Comparison of ENCODE assay signal across 21 mouse cellular contexts in genomic region chr5:49349541-49349940, GRCm38 (mm10).
DNase-seq lines count a peak whose midpoint lies in the region; ATAC-seq and TF ChIP-seq lines count a peak whose summit lies in the region.
"Had no signal": no experiment of that assay in that cellular context is flagged by ENCODE, and none has a peak within 500 bp of the region (broad histone marks: within the 10 kb centered on the region; RNA-seq: fewer than 3 reads in every experiment).

No protein-coding gene starts in this region.

- peak; percentile 36 for ATAC-seq in forebrain, postnatal 0 days
- no peak for ATAC-seq in forebrain, embryonic 12.5 days (ENCODE audit: low FRiP score)
- no peak for ATAC-seq in intestine, embryonic 14.5 days (replicated peaks; ENCODE audit: low FRiP score, low TSS enrichment, low read depth)
- ATAC-seq in intestine, embryonic 16.5 days: no peak

- no peaks in the 10 kb centered on the region for H3K4me1 ChIP-seq in forebrain, postnatal 0 days (ENCODE audit: insufficient read depth)
- no peaks in the 10 kb centered on the region for H3K4me1 ChIP-seq in forebrain, embryonic 12.5 days
- H3K4me1 ChIP-seq in intestine, embryonic 14.5 days (replicated peaks; ENCODE audit: control insufficient read depth, insufficient read depth, low read length): peaks cover 8% of the 10 kb centered on the region; the same call in 1 of the 2 replicates
- H3K4me1 ChIP-seq in intestine, embryonic 16.5 days (ENCODE audit: control insufficient read depth, insufficient read depth, low read length): no peaks in the 10 kb centered on the region
- H3K4me1 ChIP-seq: embryonic facial prominence, embryonic 15.5 days; forebrain, embryonic 10.5 days had no signal

- H3K9me3 ChIP-seq in forebrain, postnatal 0 days (ENCODE audit: low read length): no peaks in the 10 kb centered on the region
- H3K9me3 ChIP-seq in forebrain, embryonic 12.5 days: no peaks in the 10 kb centered on the region
- no peaks in the 10 kb centered on the region for H3K9me3 ChIP-seq in intestine, embryonic 14.5 days (ENCODE audit: control insufficient read depth, low read length)
- H3K9me3 ChIP-seq in intestine, embryonic 16.5 days (ENCODE audit: control insufficient read depth, low read length): no peaks in the 10 kb centered on the region
- H3K9me3 ChIP-seq: embryonic facial prominence, embryonic 13.5 days; embryonic facial prominence, embryonic 15.5 days; forebrain, embryonic 10.5 days had no signal

- TF ChIP-seq CTCF in forebrain, postnatal 0 days (IDR thresholded peaks at IDR 0.05; ENCODE audit: low read depth): no peak

- WGBS in forebrain, postnatal 0 days: 72% methylated on average over 5 of the region's 5 CpGs
- 88% methylated on average over 5 of the region's 5 CpGs for WGBS in forebrain, embryonic 12.5 days
- WGBS in intestine, embryonic 14.5 days: 60% methylated on average over 5 of the region's 5 CpGs
- WGBS in intestine, embryonic 16.5 days: 65% methylated on average over 5 of the region's 5 CpGs

- H3K9ac ChIP-seq in forebrain, postnatal 0 days: no peak overlapping the region
- H3K9ac ChIP-seq in forebrain, embryonic 12.5 days: no peak overlapping the region
- no peak overlapping the region for H3K9ac ChIP-seq in intestine, embryonic 14.5 days (ENCODE audit: low read length)
- H3K9ac ChIP-seq in intestine, embryonic 16.5 days (ENCODE audit: low read depth, low read length): no peak overlapping the region
- H3K9ac ChIP-seq: embryonic facial prominence, embryonic 13.5 days; embryonic facial prominence, embryonic 15.5 days had no signal

- H3K27ac ChIP-seq in forebrain, postnatal 0 days (ENCODE audit: low read depth, low read length): no peak overlapping the region
- no peak overlapping the region for H3K27ac ChIP-seq in forebrain, embryonic 12.5 days
- peak overlapping the region; percentile 16; the same call in 1 of the 2 replicates for H3K27ac ChIP-seq in intestine, embryonic 14.5 days (ENCODE audit: low read depth)
- no peak overlapping the region for H3K27ac ChIP-seq in intestine, embryonic 16.5 days (ENCODE audit: low read length)
- H3K27ac ChIP-seq: embryonic facial prominence, embryonic 13.5 days; embryonic facial prominence, embryonic 15.5 days; forebrain, embryonic 10.5 days had no signal

- H3K27me3 ChIP-seq in forebrain, postnatal 0 days (ENCODE audit: insufficient read depth, low read length): no peaks in the 10 kb centered on the region
- no peaks in the 10 kb centered on the region for H3K27me3 ChIP-seq in forebrain, embryonic 12.5 days
- no peaks in the 10 kb centered on the region for H3K27me3 ChIP-seq in intestine, embryonic 14.5 days (replicated peaks; ENCODE audit: control insufficient read depth, insufficient read depth, low read length)
- H3K27me3 ChIP-seq in intestine, embryonic 16.5 days (replicated peaks; ENCODE audit: control insufficient read depth, insufficient read depth, low read length): no peaks in the 10 kb centered on the region
- H3K27me3 ChIP-seq: embryonic facial prominence, embryonic 13.5 days; embryonic facial prominence, embryonic 15.5 days had no signal

- no peak overlapping the region for H3K4me3 ChIP-seq in forebrain, postnatal 0 days (ENCODE audit: low read depth, low read length)
- no peak overlapping the region for H3K4me3 ChIP-seq in forebrain, embryonic 12.5 days (replicated peaks)
- H3K4me3 ChIP-seq in intestine, embryonic 14.5 days (ENCODE audit: low read depth, low read length): no peak overlapping the region
- no peak overlapping the region for H3K4me3 ChIP-seq in intestine, embryonic 16.5 days (ENCODE audit: low read length)
- H3K4me3 ChIP-seq: embryonic facial prominence, embryonic 13.5 days; embryonic facial prominence, embryonic 15.5 days; erythroblast, embryonic 14.5 days; forebrain, embryonic 10.5 days had no signal

- DNase-seq in forebrain, postnatal 0 days: no peak
- no peak for DNase-seq in intestine, embryonic 14.5 days (ENCODE audit: low spot score)
- peak; percentile 17 to 61 for DNase-seq in left cerebral cortex, postnatal 25 days (ENCODE audit: low spot score in 2 of 2)
- no peak for DNase-seq in left cerebral cortex, postnatal 36 days (ENCODE audit: low spot score in 2 of 2)
- peak; percentile 56 for DNase-seq in brain, adult 2 months (ENCODE audit: low read depth, low spot score)
- no peak for DNase-seq in embryo, embryonic 10.5 days (ENCODE audit: low spot score)
- DNase-seq: adrenal gland, adult 2 months; adrenal gland, postnatal 10 days; adrenal gland, postnatal 25 days; cerebellum, adult 11-12 months; cerebellum, adult 2 months; cerebellum, adult 9-10 months; cerebellum, postnatal 10 days; cerebellum, postnatal 25 days; embryo, embryonic 11 days had no signal

- intact Hi-C loops in left cerebral cortex, postnatal 25 days (cut with DNase I): loop anchor here (5.0 kb wide), 1 partner anchor 57 kb away; no protein-coding TSS in a partner anchor
- intact Hi-C loops in left cerebral cortex, postnatal 36 days (cut with DNase I): no loop called here

- H3K36me3 ChIP-seq in forebrain, postnatal 0 days (ENCODE audit: insufficient read depth): no peaks in the 10 kb centered on the region
- no peaks in the 10 kb centered on the region for H3K36me3 ChIP-seq in forebrain, embryonic 12.5 days (replicated peaks)
- no peaks in the 10 kb centered on the region for H3K36me3 ChIP-seq in intestine, embryonic 14.5 days (ENCODE audit: control insufficient read depth, insufficient read depth, low read length)
- no peaks in the 10 kb centered on the region for H3K36me3 ChIP-seq in intestine, embryonic 16.5 days (ENCODE audit: control insufficient read depth, insufficient read depth, low read length)
- H3K36me3 ChIP-seq: embryonic facial prominence, embryonic 13.5 days; embryonic facial prominence, embryonic 15.5 days; forebrain, embryonic 10.5 days had no signal

- H3K4me2 ChIP-seq in forebrain, postnatal 0 days (ENCODE audit: low read depth): no peak overlapping the region
- H3K4me2 ChIP-seq in forebrain, embryonic 12.5 days: no peak overlapping the region
- no peak overlapping the region for H3K4me2 ChIP-seq in intestine, embryonic 14.5 days (ENCODE audit: low read length)
- H3K4me2 ChIP-seq in intestine, embryonic 16.5 days (ENCODE audit: low read depth, low read length): no peak overlapping the region
- H3K4me2 ChIP-seq: embryonic facial prominence, embryonic 13.5 days; embryonic facial prominence, embryonic 15.5 days had no signal

Comparison
In these comparisons a context has a peak if more than half of its experiments do, and no peak if none do; other contexts are left out.
1. DNase-seq: peak in left cerebral cortex, postnatal 25 days (2 of 2) and brain, adult 2 months (single experiment); none in forebrain, postnatal 0 days (single experiment), intestine, embryonic 14.5 days (single experiment), left cerebral cortex, postnatal 36 days (0 of 2) and embryo, embryonic 10.5 days (single experiment).